Mouse (Mus musculus): Measurements from ENCODE around the gene Rhoj. TPM values are rescaled to one million over a fixed set of nuclear protein-coding genes. Genes with fewer than 3 reads are reported as not detected.
"Not testable (repeated sequence)": the region's sequence is repeated elsewhere in the genome, so short reads cannot be mapped to it uniquely, and the experiment has no call there.

Gene Rhoj
- polyA plus RNA-seq, 1 experiment from 2014 or later = 14.6 TPM

- Histone ChIP-seq H3K36me3 (ENCODE audit: control insufficient read depth, insufficient read depth) (no peaks in the 10 kb centered on the region), H3K27me3 (replicated peaks; ENCODE audit: control insufficient read depth, insufficient read depth, low read length) (no peaks in the 10 kb centered on the region), H3K9me3 (ENCODE audit: control insufficient read depth, low read length) (no peaks in the 10 kb centered on the region), H3K4me1 (replicated peaks; ENCODE audit: control insufficient read depth, insufficient read depth, low read length) (no peaks in the 10 kb centered on the region), H3K4me2 (ENCODE audit: low read length) (no peak overlapping the region), H3K9ac (replicated peaks; ENCODE audit: low read depth, low read length) (no peak overlapping the region), H3K4me3 (replicated peaks; ENCODE audit: low read length) (no peak overlapping the region), H3K27ac (ENCODE audit: low read length) (no peak overlapping the region)
- ATAC-seq = no peak
- 99% methylated on average over 2 of the region's 2 CpGs for WGBS
Measured at GRCm38 (mm10) chr12:75329188-75329587, 21.1 kb downstream of the Rhoj start.

GRCm38 (mm10) chr12:75339894-75340293, 31.8 kb downstream of the Rhoj start:
- no peak for ATAC-seq
- Histone ChIP-seq H3K4me3 (replicated peaks; ENCODE audit: low read length) (no peak overlapping the region), H3K4me2 (ENCODE audit: low read length) (no peak overlapping the region), H3K9me3 (ENCODE audit: control insufficient read depth, low read length) (no peaks in the 10 kb centered on the region), H3K9ac (replicated peaks; ENCODE audit: low read depth, low read length) (no peak overlapping the region), H3K27ac (ENCODE audit: low read length) (no peak overlapping the region), H3K27me3 (replicated peaks; ENCODE audit: control insufficient read depth, insufficient read depth, low read length) (no peaks in the 10 kb centered on the region), H3K4me1 (replicated peaks; ENCODE audit: control insufficient read depth, insufficient read depth, low read length) (no peaks in the 10 kb centered on the region), H3K36me3 (ENCODE audit: control insufficient read depth, insufficient read depth) (no peaks in the 10 kb centered on the region)
- WGBS = 88% methylated on average over 3 of the region's 3 CpGs

GRCm38 (mm10) chr12:75340331-75340730, 32.2 kb downstream of the Rhoj start:
- Histone ChIP-seq H3K36me3 (ENCODE audit: control insufficient read depth, insufficient read depth) (no peaks in the 10 kb centered on the region), H3K9me3 (ENCODE audit: control insufficient read depth, low read length) (no peaks in the 10 kb centered on the region), H3K4me2 (ENCODE audit: low read length) (no peak overlapping the region), H3K27me3 (replicated peaks; ENCODE audit: control insufficient read depth, insufficient read depth, low read length) (no peaks in the 10 kb centered on the region), H3K27ac (ENCODE audit: low read length) (no peak overlapping the region), H3K9ac (replicated peaks; ENCODE audit: low read depth, low read length) (no peak overlapping the region), H3K4me3 (replicated peaks; ENCODE audit: low read length) (no peak overlapping the region), H3K4me1 (replicated peaks; ENCODE audit: control insufficient read depth, insufficient read depth, low read length) (no peaks in the 10 kb centered on the region)
- WGBS = 94% methylated on average over 7 of the region's 7 CpGs
- no peak for ATAC-seq

GRCm38 (mm10) chr12:75348551-75348950, 40.4 kb downstream of the Rhoj start:
- Histone ChIP-seq H3K4me2 (ENCODE audit: low read length) (no peak overlapping the region), H3K9ac (replicated peaks; ENCODE audit: low read depth, low read length) (no peak overlapping the region), H3K36me3 (ENCODE audit: control insufficient read depth, insufficient read depth) (no peaks in the 10 kb centered on the region), H3K4me3 (replicated peaks; ENCODE audit: low read length) (no peak overlapping the region), H3K9me3 (ENCODE audit: control insufficient read depth, low read length) (no peaks in the 10 kb centered on the region), H3K27me3 (replicated peaks; ENCODE audit: control insufficient read depth, insufficient read depth, low read length) (no peaks in the 10 kb centered on the region), H3K27ac (ENCODE audit: low read length) (no peak overlapping the region), H3K4me1 (replicated peaks; ENCODE audit: control insufficient read depth, insufficient read depth, low read length) (no peaks in the 10 kb centered on the region)
- 84% methylated on average over 7 of the region's 7 CpGs for WGBS
- ATAC-seq = no peak

GRCm38 (mm10) chr12:75349537-75349936, 41.4 kb downstream of the Rhoj start:
- not testable (repeated sequence) for H3K4me3 ChIP-seq (replicated peaks; ENCODE audit: low read length); H3K27ac ChIP-seq (ENCODE audit: low read length); H3K4me1 ChIP-seq (replicated peaks; ENCODE audit: control insufficient read depth, insufficient read depth, low read length); H3K9me3 ChIP-seq (ENCODE audit: control insufficient read depth, low read length); H3K4me2 ChIP-seq (ENCODE audit: low read length); H3K9ac ChIP-seq (replicated peaks; ENCODE audit: low read depth, low read length); ATAC-seq; H3K36me3 ChIP-seq (ENCODE audit: control insufficient read depth, insufficient read depth); H3K27me3 ChIP-seq (replicated peaks; ENCODE audit: control insufficient read depth, insufficient read depth, low read length)
- 80% methylated on average over 5 of the region's 5 CpGs for WGBS

- H3K27ac ChIP-seq (ENCODE audit: low read length) = no peak overlapping the region
- H3K4me3 ChIP-seq (replicated peaks; ENCODE audit: low read length) = no peak overlapping the region
- H3K4me2 ChIP-seq (ENCODE audit: low read length) = no peak overlapping the region
- H3K9me3 ChIP-seq (ENCODE audit: control insufficient read depth, low read length) = no peaks in the 10 kb centered on the region
- H3K36me3 ChIP-seq (ENCODE audit: control insufficient read depth, insufficient read depth) = no peaks in the 10 kb centered on the region
- WGBS = 62% methylated on average over 5 of the region's 5 CpGs
- no peak overlapping the region for H3K9ac ChIP-seq (replicated peaks; ENCODE audit: low read depth, low read length)
- ATAC-seq = no peak
- H3K27me3 ChIP-seq (replicated peaks; ENCODE audit: control insufficient read depth, insufficient read depth, low read length) = no peaks in the 10 kb centered on the region
- no peaks in the 10 kb centered on the region for H3K4me1 ChIP-seq (replicated peaks; ENCODE audit: control insufficient read depth, insufficient read depth, low read length)
Measured at GRCm38 (mm10) chr12:75350750-75351149, 42.6 kb downstream of the Rhoj start.

GRCm38 (mm10) chr12:75351846-75352245, 43.7 kb downstream of the Rhoj start:
- 80% methylated on average over 7 of the region's 7 CpGs for WGBS
- H3K9ac ChIP-seq (replicated peaks; ENCODE audit: low read depth, low read length) = no peak overlapping the region
- H3K27me3 ChIP-seq (replicated peaks; ENCODE audit: control insufficient read depth, insufficient read depth, low read length) = no peaks in the 10 kb centered on the region
- no peak for ATAC-seq
- no peak overlapping the region for H3K4me2 ChIP-seq (ENCODE audit: low read length)
- no peak overlapping the region for H3K4me3 ChIP-seq (replicated peaks; ENCODE audit: low read length)
- no peaks in the 10 kb centered on the region for H3K4me1 ChIP-seq (replicated peaks; ENCODE audit: control insufficient read depth, insufficient read depth, low read length)
- no peaks in the 10 kb centered on the region for H3K36me3 ChIP-seq (ENCODE audit: control insufficient read depth, insufficient read depth)
- no peaks in the 10 kb centered on the region for H3K9me3 ChIP-seq (ENCODE audit: control insufficient read depth, low read length)
- H3K27ac ChIP-seq (ENCODE audit: low read length) = no peak overlapping the region

- no peaks in the 10 kb centered on the region for H3K36me3 ChIP-seq (ENCODE audit: control insufficient read depth, insufficient read depth)
- 48% methylated on average over 6 of the region's 6 CpGs for WGBS
Measured at GRCm38 (mm10) chr12:75352410-75352809, 44.3 kb downstream of the Rhoj start.

GRCm38 (mm10) chr12:75354354-75354753, 46.2 kb downstream of the Rhoj start:
- H3K27me3 ChIP-seq (replicated peaks; ENCODE audit: control insufficient read depth, insufficient read depth, low read length) = no peaks in the 10 kb centered on the region
- ATAC-seq = no peak

More at GRCm38 (mm10) chr12:75352410-75352809, 44.3 kb downstream of the Rhoj start:
- Histone ChIP-seq H3K4me3 (replicated peaks; ENCODE audit: low read length) (no peak overlapping the region), H3K27ac (ENCODE audit: low read length) (no peak overlapping the region), H3K4me2 (ENCODE audit: low read length) (no peak overlapping the region), H3K9ac (replicated peaks; ENCODE audit: low read depth, low read length) (no peak overlapping the region), H3K9me3 (ENCODE audit: control insufficient read depth, low read length) (no peaks in the 10 kb centered on the region), H3K27me3 (replicated peaks; ENCODE audit: control insufficient read depth, insufficient read depth, low read length) (no peaks in the 10 kb centered on the region), H3K4me1 (replicated peaks; ENCODE audit: control insufficient read depth, insufficient read depth, low read length) (no peaks in the 10 kb centered on the region)
- ATAC-seq = no peak

GRCm38 (mm10) chr12:75357781-75358180, 49.7 kb downstream of the Rhoj start:
- Histone ChIP-seq H3K9ac (replicated peaks; ENCODE audit: low read depth, low read length) (no peak overlapping the region), H3K36me3 (ENCODE audit: control insufficient read depth, insufficient read depth) (no peaks in the 10 kb centered on the region), H3K4me3 (replicated peaks; ENCODE audit: low read length) (no peak overlapping the region), H3K27ac (ENCODE audit: low read length) (no peak overlapping the region), H3K4me1 (replicated peaks; ENCODE audit: control insufficient read depth, insufficient read depth, low read length) (no peaks in the 10 kb centered on the region), H3K9me3 (ENCODE audit: control insufficient read depth, low read length) (no peaks in the 10 kb centered on the region), H3K27me3 (replicated peaks; ENCODE audit: control insufficient read depth, insufficient read depth, low read length) (no peaks in the 10 kb centered on the region), H3K4me2 (ENCODE audit: low read length) (no peak overlapping the region)
- ATAC-seq = no peak
- 92% methylated on average over 4 of the region's 4 CpGs for WGBS

More at GRCm38 (mm10) chr12:75354354-75354753, 46.2 kb downstream of the Rhoj start:
- Histone ChIP-seq H3K9me3 (ENCODE audit: control insufficient read depth, low read length) (no peaks in the 10 kb centered on the region), H3K36me3 (ENCODE audit: control insufficient read depth, insufficient read depth) (no peaks in the 10 kb centered on the region), H3K4me3 (replicated peaks; ENCODE audit: low read length) (no peak overlapping the region), H3K9ac (replicated peaks; ENCODE audit: low read depth, low read length) (no peak overlapping the region), H3K27ac (ENCODE audit: low read length) (no peak overlapping the region), H3K4me1 (replicated peaks; ENCODE audit: control insufficient read depth, insufficient read depth, low read length) (no peaks in the 10 kb centered on the region), H3K4me2 (ENCODE audit: low read length) (no peak overlapping the region)
- 82% methylated on average over 7 of the region's 7 CpGs for WGBS
